Mouse (Mus musculus) cerebellum, postnatal 25 days (tissue): ENCODE data around the gene Ehmt1.

Experiments
- DNase-seq, 2 experiments: peaks; one replicate each; pipeline ENCODE4 v3.0.0; 2021; ENCODE audit warnings: mixed read lengths in 2 of 2

The Ehmt1 gene

DNA sequence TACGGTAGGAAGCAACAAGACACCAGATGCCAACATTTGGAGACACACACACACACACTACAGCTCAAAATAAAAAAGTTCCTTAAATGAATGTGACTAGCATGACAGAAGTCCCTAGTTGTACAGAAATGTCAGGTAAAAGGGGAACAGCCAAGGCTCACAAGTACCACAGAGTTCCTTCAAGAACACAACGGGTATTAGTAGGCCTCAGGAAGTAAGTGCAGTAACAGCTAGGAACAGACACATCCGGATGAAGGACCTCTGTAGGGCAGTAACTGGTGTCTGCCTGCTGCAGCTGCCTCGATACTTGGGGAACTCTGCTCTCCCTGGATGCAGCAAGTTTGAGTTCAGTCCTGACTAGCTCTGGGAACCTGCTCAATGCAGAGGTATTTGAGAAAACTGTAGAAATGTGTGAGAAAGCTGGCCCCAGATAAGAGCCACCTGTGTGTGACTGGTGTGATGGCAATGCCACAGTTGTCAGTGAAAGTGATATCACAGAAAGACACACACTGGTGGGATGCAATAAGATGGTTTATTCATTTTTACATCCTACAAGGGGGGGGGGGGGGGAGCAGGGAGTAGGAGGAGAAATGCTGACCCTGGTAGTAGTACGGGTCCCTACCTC lies 122.5 kb downstream of the Ehmt1 start:
- no peak for DNase-seq

GRCm38 (mm10) chr2:24787250-24787649 lies 132.2 kb downstream of the Ehmt1 start:
- no peak for DNase-seq

- DNase-seq: no peak
These were observed 138.2 kb downstream of the Ehmt1 start for GRCm38 (mm10) chr2:24781253-24781652.

GRCm38 (mm10) chr2:24776831-24777230 lies 142.6 kb downstream of the Ehmt1 start:
- no peak for DNase-seq

DNA sequence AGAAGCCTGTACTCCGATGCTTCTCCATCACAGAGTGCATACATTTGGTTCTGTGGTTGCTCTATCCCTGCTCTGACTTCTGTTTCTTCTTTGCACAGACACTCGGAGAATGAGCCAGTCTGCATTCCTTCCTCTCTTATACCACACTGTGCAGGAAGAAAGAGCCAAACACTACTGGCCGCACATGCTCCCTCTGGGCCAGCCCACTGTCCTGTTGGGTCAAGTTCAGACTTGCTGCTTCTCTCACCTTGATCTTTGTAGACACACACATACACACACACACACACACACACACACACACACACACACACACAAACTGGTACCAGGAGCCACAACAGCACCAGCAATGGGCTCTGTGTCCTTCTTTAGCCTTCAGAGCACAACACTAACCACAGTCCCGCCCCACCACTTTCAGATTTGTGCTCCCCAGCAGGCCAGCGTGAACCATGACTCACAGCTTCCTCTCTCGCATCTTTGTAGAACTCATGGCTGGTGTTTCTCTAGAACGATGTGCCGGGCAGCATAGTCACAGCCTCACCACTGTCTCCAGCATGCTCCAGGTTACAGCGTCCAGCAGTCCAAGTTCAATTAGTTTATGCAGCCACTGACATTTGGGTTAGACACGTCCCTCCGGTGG lies 143.3 kb downstream of the Ehmt1 start:
- DNase-seq: no peak

- peak in 1 of 2 experiments; percentile 26 for DNase-seq
These were observed 144.6 kb downstream of the Ehmt1 start for GRCm38 (mm10) chr2:24774832-24775231.

- DNase-seq: no peak
These were observed 148.6 kb downstream of the Ehmt1 start for GRCm38 (mm10) chr2:24770861-24771260.

- peak; percentile 96 to 98 for DNase-seq
These were observed 156.3 kb downstream of the Ehmt1 start, which contains the start of gene Cacna1b for GRCm38 (mm10) chr2:24763115-24763557. Gene Cacna1b, minus strand, starts transcription at chr2:24763152.

- peak in 1 of 2 experiments; percentile 82 for DNase-seq
These were observed 156.9 kb downstream of the Ehmt1 start for GRCm38 (mm10) chr2:24762446-24762960.

- peak; percentile 76 to 77 for DNase-seq
These were observed 157.4 kb downstream of the Ehmt1 start for GRCm38 (mm10) chr2:24761923-24762445.

- DNase-seq: peak; percentile 67 to 81
These were observed 164.1 kb downstream of the Ehmt1 start for GRCm38 (mm10) chr2:24755276-24755675.

GRCm38 (mm10) chr2:24752599-24752998 lies 166.8 kb downstream of the Ehmt1 start:
- no peak for DNase-seq

GRCm38 (mm10) chr2:24750051-24750450 lies 169.4 kb downstream of the Ehmt1 start:
- no peak for DNase-seq

DNA sequence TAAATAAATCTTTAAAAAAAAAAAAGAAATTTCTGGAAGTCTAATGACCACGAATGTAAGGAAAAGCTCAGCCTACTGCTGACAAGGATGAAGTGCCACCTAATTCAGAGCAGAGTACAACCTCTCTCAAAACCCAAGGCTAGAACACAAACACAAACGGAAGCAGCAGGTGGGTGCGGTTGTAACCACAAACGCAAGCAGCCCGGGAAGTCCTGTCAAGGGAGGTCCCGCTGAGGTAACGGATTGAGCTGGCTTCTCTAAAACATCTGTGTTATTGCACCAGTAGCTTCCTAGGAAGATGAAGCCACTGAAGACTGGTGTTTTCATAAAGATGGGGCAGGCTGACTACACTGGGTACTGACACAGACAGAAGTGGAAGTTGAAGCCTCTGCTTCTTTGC lies 171.5 kb downstream of the Ehmt1 start:
- DNase-seq: no peak
